Mouse (Mus musculus) spleen, postnatal 14 days (tissue): ENCODE data around the gene Tmco5.
"Not testable (repeated sequence)": the region's sequence is repeated elsewhere in the genome, so short reads cannot be mapped to it uniquely, and the experiment has no call there.

Experiments
- DNase-seq, 2 experiments: peaks; one replicate each; pipeline ENCODE4 v3.0.0; 2021 to 2022; ENCODE audit warnings: low spot score in 2 of 2

The Tmco5 gene

GRCm38 (mm10) chr2:116922580-116923500 is 44.3 kb downstream of the Tmco5 start:
- no peak for DNase-seq

DNA sequence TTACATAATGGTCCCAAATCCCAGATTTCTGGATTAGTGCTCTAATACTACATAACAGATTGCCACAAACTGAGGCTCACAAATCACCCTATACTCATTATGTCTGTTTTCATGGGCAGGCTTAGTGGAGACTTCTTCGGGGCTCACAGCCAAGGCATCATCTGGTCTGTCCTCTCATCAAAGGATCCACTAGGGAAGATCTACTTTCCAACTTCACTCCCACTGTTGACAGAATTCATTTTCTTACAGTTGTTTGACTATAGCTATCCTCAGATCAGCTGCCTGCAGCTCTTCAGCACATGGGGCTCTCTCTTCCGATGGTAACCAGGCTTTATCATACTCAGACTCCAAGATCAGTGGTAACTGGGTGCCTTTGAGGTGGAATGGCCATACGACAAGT is 45.2 kb downstream of the Tmco5 start:
- DNase-seq: no peak

DNA sequence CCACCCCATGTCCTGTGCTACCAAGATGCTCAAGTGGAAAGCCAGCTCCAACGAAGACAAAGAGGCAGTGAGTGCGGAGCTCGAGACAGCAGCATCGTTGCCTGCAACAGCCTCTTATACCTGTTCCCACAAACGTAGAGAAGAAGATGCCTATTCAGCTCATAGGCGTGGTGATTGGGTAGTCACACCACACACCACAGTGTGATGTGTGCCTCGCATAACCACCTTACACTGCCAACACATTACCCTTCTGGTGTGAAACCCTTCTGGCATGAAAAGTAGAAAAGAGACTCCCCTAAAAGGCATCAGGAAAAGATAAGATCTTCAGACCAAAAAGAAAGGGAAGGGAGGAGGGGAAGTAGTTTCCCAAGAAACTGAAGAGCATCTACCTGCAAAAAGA is 45.8 kb downstream of the Tmco5 start:
- DNase-seq: no peak

GRCm38 (mm10) chr2:116925230-116925629 is 46.7 kb downstream of the Tmco5 start:
- no peak for DNase-seq

- no peak for DNase-seq
These were observed 53.7 kb downstream of the Tmco5 start for GRCm38 (mm10) chr2:116932218-116932617.

DNA sequence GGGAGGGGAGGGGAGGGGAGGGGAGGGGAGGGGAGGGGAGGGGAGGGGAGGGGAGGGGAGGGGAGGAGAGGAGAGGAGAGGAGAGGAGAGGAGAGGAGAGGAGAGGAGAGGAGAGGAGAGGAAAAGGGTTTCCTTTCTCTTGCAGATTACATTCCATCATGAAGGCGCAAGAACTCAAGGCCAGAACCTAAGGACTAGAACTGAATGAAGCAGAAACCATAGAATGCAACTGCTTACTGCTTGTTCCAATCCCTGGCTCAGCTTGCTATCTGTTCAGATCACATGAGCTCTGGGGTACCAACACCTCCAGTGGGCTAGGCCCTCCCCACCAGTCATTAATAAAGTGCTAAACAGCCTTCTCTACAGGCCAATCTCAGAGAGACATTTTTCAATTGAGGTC is 55.7 kb downstream of the Tmco5 start:
- DNase-seq: not testable (repeated sequence)

DNA sequence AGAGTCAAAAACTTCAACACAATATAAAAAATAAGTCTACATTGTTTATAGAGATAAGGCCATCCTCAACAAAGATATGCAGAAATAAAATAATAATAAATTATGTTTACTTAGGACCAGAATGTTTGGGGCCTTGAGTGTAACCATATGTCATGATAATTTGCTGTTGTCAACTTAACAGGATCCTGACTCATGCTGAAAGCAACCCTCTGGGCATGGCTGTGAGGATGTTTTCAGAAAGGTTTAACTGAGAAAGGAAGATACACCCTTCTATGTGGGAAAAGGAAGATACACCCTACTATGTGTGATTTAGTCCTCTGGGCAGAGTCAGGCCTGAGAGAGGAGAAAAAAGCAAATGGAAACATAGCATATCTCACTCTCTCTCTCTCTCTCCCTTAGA is 56.3 kb downstream of the Tmco5 start:
- no peak for DNase-seq

DNA sequence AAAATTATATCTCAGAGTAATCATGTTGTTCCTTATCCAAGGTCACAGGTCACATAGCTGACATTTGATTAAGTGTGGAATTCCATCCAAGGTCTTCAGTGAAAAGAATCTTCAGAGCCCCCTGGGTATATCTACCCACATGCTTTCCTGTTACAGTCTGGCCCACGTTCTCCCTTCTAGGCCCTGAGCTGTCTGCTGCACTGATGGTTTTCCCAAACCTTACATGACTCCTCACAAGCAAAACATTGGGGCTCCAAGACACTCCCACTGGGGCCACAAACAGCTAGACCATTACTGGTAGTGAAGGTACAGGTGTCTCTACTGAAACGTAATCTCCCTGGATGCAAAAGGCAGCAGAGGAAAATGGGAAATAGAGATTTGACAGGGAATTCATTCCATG is 57.9 kb downstream of the Tmco5 start:
- DNase-seq: no peak

DNA sequence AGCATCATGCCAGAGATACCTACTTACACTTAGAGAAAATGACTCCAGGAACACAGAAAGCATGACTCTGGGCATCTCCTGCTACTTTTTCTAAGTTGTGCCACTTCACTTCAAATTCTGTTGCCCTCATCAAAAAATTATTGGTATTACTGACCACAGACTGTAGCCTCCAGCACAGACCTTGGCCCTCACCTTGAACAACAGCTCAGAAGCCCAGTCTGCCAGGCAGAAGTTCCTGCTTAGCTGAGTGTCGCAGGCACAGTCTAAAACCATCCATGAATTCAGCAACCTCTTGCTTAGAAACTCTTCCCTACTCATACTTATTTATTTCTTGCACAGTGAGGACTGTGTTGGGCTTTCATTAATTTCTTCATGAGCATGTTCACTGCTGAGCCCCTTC is 58.7 kb downstream of the Tmco5 start:
- DNase-seq: no peak

DNA sequence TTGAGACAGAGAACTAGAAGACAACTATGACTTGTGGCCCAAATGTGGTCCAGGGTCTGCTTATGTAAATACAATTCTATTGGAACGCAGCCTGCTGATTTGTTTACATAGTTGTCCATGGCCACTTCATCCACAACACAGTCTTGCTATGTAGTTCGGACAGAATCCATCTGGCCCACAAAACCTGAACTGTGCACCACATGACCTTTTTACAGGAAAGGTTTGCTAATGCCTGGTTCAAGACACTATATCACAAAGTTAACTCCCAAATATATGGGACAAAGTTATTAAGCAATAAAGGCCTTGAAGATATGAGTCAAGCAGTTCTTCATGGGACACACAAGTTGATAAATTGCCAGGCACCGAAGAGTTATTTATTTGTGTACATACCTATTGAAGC is 63.3 kb downstream of the Tmco5 start:
- no peak for DNase-seq
